Mouse (Mus musculus) testis, adult 2 months (tissue): ENCODE measurements around the gene Smndc1. TPM values are rescaled to one million over a fixed set of nuclear protein-coding genes. Genes with fewer than 3 reads are reported as not detected.

ENCODE experiments used
- H3K27ac ChIP-seq: fragments of 200-500 bp; 2 replicates; pipeline ENCODE4 v1.5.1; 2012; ENCODE audit warnings: low read depth, low read length; ENCODE audit not compliant: control insufficient read depth, insufficient read depth
- H3K27me3 ChIP-seq: fragments of 200-500 bp; 2 replicates; pipeline ENCODE4 v1.6.1; 2012; ENCODE audit warnings: mild to moderate bottlenecking, low read length, moderate library complexity; ENCODE audit not compliant: control insufficient read depth, insufficient read depth
- H3K36me3 ChIP-seq: fragments of 200-500 bp; 2 replicates; pipeline ENCODE4 v1.6.1; 2012; ENCODE audit warnings: mild to moderate bottlenecking, low read length; ENCODE audit not compliant: control insufficient read depth, insufficient read depth
- H3K4me1 ChIP-seq: fragments of 200-500 bp; 2 replicates; pipeline ENCODE4 v1.6.1; 2012; ENCODE audit warnings: low read length; ENCODE audit not compliant: control insufficient read depth, insufficient read depth
- H3K4me3 ChIP-seq: fragments of 200-500 bp; 2 replicates; pipeline ENCODE4 v1.5.1; 2012; ENCODE audit warnings: low read depth, mild to moderate bottlenecking, low read length, moderate library complexity, mixed read lengths; ENCODE audit not compliant: control insufficient read depth
- CTCF ChIP-seq: fragments of 200-500 bp; IDR thresholded peaks from 2 replicates; pipeline ENCODE4 v1.5.1; 2012; ENCODE audit warnings: low read depth, mild to moderate bottlenecking, inconsistent platforms, low read length, moderate library complexity; ENCODE audit not compliant: control insufficient read depth, insufficient read depth, insufficient replicate concordance
- POLR2A ChIP-seq: fragments of 200-500 bp; IDR thresholded peaks from 2 replicates; pipeline ENCODE4 v1.6.1; 2012; ENCODE audit warnings: low read depth, mild to moderate bottlenecking, inconsistent platforms, low read length, moderate library complexity; ENCODE audit not compliant: control insufficient read depth
- polyA plus RNA-seq: library from polyadenylated mRNA; depleted of rRNA; stranded (reverse); fragments of >200 nt; gene quantifications from 2 replicates; pipeline ENCODE4 v1.2.3, GENCODE M21; 2012

The Smndc1 gene
- polyA plus RNA-seq, 1 experiment: 12.2 TPM

DNA sequence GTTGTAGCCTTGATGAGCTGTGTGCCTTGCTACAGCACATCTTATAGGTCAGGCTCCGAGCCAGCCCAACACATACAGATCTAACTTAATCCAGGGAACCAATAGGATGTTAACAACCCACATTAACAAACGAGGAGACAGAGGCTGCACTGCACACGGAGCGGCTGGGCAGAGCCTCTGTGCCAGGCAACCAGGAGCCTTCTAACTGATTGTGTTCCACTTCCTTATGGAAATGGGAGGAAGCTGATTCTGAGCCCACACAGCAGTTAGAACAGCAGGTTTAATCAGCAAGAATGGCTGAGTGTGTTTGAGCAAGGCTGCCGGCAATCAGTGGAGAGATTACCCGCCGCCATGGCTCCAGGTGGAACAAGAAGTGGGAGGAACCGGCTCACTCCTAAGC, 37.4 kb upstream of the Smndc1 start:
- no peak overlapping the region for H3K4me3 ChIP-seq
- no peak overlapping the region for H3K27ac ChIP-seq
- H3K27me3 ChIP-seq: no peaks in the 10 kb centered on the region
- H3K36me3 ChIP-seq: no peaks in the 10 kb centered on the region
- TF ChIP-seq CTCF: no peak
- TF ChIP-seq POLR2A: no peak
- peaks cover 2% of the 10 kb centered on the region; the same call in 1 of the 2 replicates for H3K4me1 ChIP-seq

DNA sequence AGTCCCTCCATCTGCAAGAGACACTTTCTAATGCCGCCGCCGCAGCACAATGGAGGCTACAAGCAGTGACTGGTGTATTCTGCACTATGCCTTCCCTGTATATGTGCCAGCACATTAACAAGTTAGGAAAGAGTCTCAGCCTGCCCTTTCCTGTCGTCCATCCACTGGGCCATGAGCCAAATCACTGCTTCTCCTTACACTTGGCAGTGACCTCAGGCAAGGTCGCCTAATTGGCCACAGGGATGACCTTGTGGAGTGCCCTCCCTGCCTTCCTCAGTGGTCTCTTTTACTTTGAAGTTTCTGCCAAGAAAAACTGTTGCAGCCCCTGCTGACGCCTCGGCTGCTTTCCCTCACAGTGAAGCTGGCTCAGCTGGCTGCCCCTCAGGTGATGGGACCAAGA, 37.0 kb upstream of the Smndc1 start:
- no peak overlapping the region for H3K27ac ChIP-seq
- no peak overlapping the region for H3K4me3 ChIP-seq
- TF ChIP-seq CTCF: no peak
- TF ChIP-seq POLR2A: no peak
- H3K36me3 ChIP-seq: no peaks in the 10 kb centered on the region
- H3K27me3 ChIP-seq: no peaks in the 10 kb centered on the region
- H3K4me1 ChIP-seq: peaks cover 5% of the 10 kb centered on the region; the same call in 1 of the 2 replicates

DNA sequence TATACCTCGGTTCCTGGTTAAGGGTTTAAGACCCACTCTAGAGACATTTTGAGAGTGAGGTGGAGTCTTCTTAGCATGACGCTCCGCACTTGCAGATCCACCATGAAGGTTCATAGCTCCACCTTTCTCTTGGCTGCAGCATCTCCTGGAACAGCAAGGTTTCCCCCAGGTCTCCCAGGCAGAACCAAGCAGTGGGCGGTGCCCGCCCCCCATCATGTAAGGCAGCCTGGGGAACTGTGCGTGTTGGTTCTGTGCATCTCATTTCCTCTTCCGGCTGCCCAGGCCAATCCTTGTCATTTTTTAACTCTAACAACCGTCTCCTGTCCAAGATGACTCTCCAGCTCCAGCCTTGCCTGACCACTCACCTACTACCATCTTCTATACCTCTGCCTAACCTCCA, 35.4 kb upstream of the Smndc1 start:
- no peak overlapping the region for H3K4me3 ChIP-seq
- no peak overlapping the region for H3K27ac ChIP-seq
- no peaks in the 10 kb centered on the region for H3K27me3 ChIP-seq
- peaks cover 9% of the 10 kb centered on the region for H3K4me1 ChIP-seq
- TF ChIP-seq CTCF (no peak), POLR2A (no peak)
- no peaks in the 10 kb centered on the region for H3K36me3 ChIP-seq

DNA sequence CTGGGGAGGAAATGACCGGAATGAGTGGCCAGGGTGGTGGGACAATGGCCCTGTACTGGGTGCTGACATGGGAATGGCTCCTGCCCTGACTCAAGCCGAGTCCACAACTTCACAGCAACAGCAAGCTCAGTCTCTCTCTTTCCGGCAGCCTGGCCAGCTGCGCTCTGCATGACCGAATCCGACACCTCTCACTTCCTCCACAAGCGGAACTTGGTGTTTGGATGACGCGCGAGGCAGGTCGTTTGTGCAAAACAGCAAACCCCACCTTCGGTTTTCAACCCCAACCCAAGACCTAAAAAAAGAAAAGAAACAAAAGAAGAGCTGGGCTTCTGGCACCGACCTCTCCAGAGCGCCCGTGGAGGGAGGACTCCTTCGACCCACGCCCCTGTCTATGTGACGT, 34.3 kb upstream of the Smndc1 start:
- H3K4me3 ChIP-seq: no peak overlapping the region
- H3K4me1 ChIP-seq: peaks cover 9% of the 10 kb centered on the region
- H3K36me3 ChIP-seq: no peaks in the 10 kb centered on the region
- H3K27me3 ChIP-seq: no peaks in the 10 kb centered on the region
- no peak for TF ChIP-seq CTCF
- TF ChIP-seq POLR2A: no peak
- H3K27ac ChIP-seq: no peak overlapping the region

DNA sequence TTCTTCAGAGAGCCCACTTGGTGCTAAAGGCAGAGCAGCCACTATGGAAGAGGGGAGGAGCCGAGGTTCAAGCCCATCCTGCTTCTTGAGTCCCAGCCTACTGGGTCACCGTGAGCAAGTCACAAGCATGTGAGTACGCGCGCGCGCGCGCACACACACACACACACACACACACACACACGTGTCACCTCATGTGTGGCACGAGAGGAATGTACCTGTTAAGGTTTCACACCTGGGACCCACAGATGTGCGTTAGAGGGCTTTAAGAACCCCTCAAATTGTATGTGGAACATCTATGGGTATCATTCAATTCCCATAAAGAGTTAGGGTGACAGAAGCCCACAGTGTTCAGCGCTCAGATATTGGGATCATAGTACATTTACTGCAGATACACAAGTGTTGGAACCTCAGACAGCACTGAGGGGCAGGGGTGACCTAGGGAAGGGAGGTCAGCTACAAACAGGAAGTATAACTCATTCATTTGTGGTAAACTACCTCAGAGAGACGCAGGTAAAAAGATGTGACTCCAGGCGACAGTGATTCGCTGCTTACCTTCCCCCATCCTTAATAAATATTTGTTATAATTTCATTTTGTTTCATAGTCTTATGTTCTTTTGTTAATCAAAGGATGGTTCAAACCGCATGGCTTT, 33.6 kb upstream of the Smndc1 start:
- Histone ChIP-seq H3K4me1 (peaks cover 9% of the 10 kb centered on the region), H3K27ac (no peak overlapping the region), H3K36me3 (no peaks in the 10 kb centered on the region), H3K4me3 (no peak overlapping the region), H3K27me3 (no peaks in the 10 kb centered on the region)
- no peak for TF ChIP-seq POLR2A
- TF ChIP-seq CTCF: no peak

DNA sequence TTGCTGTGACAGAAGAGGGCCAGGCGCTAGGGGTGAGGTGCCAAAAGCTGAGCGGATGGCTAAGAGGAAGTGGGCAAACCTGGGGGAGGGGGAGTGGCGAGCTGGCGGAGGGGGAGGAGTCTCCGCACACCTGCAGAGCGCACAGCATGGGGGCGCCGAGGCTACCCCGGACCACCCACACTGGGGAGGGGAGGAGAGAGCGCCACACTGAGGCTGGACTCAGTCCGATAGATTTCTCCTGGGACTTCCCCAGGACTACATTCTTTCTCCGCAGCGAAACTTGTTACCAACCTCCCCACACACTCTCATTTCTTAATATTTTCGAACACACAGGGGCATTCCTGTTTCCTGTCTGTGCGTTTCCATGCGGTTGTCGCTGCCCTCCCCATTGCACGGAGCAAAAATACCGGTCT, 33.0 kb upstream of the Smndc1 start:
- no peak for TF ChIP-seq POLR2A
- TF ChIP-seq CTCF: no peak
- H3K4me3 ChIP-seq: no peak overlapping the region
- no peak overlapping the region for H3K27ac ChIP-seq
- H3K4me1 ChIP-seq: peaks cover 9% of the 10 kb centered on the region
- no peaks in the 10 kb centered on the region for H3K27me3 ChIP-seq
- H3K36me3 ChIP-seq: no peaks in the 10 kb centered on the region

DNA sequence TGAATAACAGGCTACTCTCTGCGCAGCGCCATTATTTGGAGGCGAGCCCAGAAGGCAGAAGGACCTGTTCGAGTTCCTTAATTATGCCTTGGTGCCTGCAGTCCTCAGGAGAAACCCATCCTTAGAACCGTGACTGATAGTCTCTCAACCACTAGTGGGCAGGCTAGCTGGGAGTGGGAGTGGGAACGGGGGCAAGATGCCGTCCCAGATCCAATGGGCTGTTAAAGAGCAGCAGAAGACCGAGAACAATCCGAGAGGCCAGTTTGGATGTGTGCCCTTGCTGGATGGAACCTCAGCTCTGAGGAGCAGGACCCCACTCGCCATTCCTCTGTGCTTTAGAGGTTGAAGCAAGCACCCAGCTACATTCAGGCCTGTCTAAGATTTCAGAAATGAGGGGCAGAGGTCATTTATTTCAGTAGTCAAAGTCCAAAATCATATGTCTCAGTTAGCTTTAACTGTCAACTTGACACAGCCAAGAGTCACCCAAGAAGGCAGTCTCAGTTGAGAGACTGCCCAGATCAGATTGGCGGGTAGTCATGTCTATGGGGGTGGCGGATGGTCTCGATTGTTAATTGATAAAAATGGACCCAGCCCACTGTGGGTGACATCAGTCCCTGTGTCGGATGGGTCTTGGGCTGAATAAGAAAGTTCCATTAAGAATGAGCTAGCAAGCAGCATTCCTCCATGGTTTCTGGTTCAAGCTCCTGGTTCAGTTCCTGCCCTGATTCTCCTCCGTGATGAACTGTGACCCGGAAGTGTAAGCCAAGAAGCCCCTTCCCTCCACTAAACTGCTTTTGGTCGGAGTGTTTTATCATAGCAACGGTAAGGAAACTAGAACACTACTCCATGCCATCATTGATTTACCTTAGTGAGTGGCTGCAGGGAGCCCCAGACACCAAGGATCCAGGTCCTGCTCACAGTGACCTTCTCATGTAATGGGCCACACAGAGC, 32.3 kb upstream of the Smndc1 start:
- Histone ChIP-seq H3K4me1 (peaks cover 9% of the 10 kb centered on the region), H3K4me3 (no peak overlapping the region), H3K27ac (no peak overlapping the region), H3K36me3 (no peaks in the 10 kb centered on the region), H3K27me3 (no peaks in the 10 kb centered on the region)
- TF ChIP-seq CTCF: no peak
- no peak for TF ChIP-seq POLR2A
